Mouse (Mus musculus): ENCODE measurements around the gene Gm20708. TPM values are rescaled to one million over a fixed set of nuclear protein-coding genes. Genes with fewer than 3 reads are reported as not detected.

Gm20708 gene
- 1.1 TPM in 1 of 2 replicates, not detected in the other for polyA plus RNA-seq (2014; fragmentation: Nextera tagmentation; extraction: Ambion mirVana)

DNA sequence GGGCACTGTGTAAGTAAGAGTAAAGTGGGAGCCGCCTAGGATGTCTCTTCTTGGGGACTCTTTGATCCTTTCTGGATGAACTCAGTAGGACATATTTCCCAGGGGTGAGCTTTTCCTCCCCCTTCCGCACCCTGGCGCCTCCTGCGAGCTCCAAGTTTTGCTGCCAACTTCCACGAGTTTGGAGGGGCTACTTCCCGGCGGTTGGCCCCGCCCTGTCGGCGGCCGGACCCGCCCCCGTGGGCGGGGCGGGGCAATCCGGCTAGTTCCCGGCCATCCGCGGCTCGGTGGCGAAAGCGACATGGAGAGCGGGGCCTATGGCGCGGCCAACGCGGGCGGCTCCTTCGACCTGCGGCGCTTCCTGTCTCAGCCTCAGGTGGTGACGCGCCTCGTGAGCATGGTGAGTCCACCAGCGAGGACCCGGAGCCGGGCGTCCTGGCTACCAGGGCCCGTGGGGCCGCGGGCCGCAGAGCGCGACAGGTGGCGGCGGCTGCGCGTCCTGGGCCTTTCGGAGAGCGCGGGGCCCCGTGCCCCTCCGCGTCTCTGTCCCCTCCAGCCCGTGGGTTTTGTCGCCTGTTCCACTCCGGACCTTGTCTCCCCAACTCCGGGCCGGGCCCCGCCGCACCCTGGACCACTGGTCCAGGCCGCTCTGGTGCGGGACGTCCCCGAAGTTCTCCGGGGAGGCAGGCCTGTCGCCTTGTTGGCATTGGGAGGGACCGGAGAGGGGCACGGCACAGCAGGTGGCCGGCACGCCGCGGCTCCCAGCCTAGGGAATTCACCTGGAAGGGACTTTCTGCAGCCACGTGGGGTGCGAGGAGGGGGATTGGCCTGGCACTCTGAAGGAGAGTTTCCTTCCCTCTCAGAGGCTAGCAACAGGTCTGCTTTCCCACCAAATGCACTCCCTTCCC is at the start of gene Gm20708, which contains the start of gene Syngr2:
Gene Gm20708 (plus strand): TSS at position 262 of the 905 bp plus-strand sequence.
Gene Syngr2 (plus strand): TSS at position 262 of the 905 bp plus-strand sequence.
- ATAC-seq (ENCODE audit: insufficient number of reproducible peaks, insufficient read depth, low FRiP score, low read depth), result peak; percentile 71
- H3K4me1 ChIP-seq (ENCODE audit: control insufficient read depth, insufficient read depth, low read length), result peaks cover 8% of the 10 kb centered on the region
- WGBS, result under 1% methylated on average over 75 of the region's 75 CpGs
- H3K9me3 ChIP-seq (ENCODE audit: control insufficient read depth, low read depth, low read length), result no peaks in the 10 kb centered on the region
- no peaks in the 10 kb centered on the region for H3K27me3 ChIP-seq (ENCODE audit: control insufficient read depth, insufficient read depth, low read length)
- H3K36me3 ChIP-seq (ENCODE audit: control insufficient read depth, insufficient read depth, low read length), result peaks cover 14% of the 10 kb centered on the region
- H3K9ac ChIP-seq (replicated peaks; ENCODE audit: low read depth, low read length), result peak within 1 kb of the TSS; percentile 63
- peak within 1 kb of the TSS; percentile 90 for H3K4me3 ChIP-seq (ENCODE audit: low read depth, low read length)
- peak within 1 kb of the TSS; percentile 99 for H3K4me2 ChIP-seq (replicated peaks; ENCODE audit: low read depth, low read length)
- H3K27ac ChIP-seq (ENCODE audit: low read length), result peak within 1 kb of the TSS; percentile 80

DNA sequence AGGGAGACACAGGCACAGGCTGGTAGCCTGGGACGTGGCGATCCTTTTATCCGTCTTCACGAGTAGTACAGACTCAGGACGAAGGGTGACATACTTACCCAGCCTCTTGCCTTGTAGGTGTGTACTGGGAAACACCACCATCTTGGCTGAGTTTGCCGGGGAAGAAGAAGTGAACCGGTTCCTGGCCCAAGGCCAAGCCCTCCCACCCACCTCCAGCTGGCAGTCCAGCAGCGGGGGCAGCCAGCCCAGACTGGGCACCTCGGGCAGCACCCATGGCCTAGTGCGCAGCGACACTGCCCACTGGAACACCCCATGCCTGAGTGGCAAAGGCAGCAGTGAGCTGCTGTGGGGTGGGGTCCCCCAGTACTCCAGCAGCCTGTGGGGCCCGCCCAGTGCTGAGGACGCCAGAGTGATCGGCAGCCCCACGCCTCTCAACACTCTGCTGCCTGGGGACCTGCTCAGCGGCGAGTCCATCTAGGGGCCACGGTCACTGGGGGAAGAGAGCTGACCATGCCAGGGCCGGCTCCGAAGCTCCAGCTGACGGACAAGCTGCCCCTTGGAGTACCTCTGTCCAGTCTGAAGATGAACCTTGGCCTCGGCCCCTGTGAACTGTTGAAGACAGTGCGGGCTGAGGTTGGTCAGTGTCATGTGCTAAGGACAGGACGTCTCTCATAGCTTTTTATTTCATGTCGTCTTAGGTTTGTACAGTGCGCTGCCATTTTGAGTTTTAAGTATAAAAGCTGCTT is 48.9 kb upstream of the Gm20708 start:
- no peaks in the 10 kb centered on the region for H3K9me3 ChIP-seq (ENCODE audit: control insufficient read depth, low read depth, low read length)
- no peak overlapping the region for H3K4me3 ChIP-seq (ENCODE audit: low read depth, low read length)
- no peak overlapping the region for H3K27ac ChIP-seq (ENCODE audit: low read length)
- no peak overlapping the region for H3K4me2 ChIP-seq (replicated peaks; ENCODE audit: low read depth, low read length)
- H3K27me3 ChIP-seq (ENCODE audit: control insufficient read depth, insufficient read depth, low read length), result no peaks in the 10 kb centered on the region
- H3K4me1 ChIP-seq (ENCODE audit: control insufficient read depth, insufficient read depth, low read length), result no peaks in the 10 kb centered on the region
- H3K9ac ChIP-seq (replicated peaks; ENCODE audit: low read depth, low read length), result no peak overlapping the region
- WGBS, result 92% methylated on average over 26 of the region's 26 CpGs
- ATAC-seq (ENCODE audit: insufficient number of reproducible peaks, insufficient read depth, low FRiP score, low read depth), result no peak
- peaks cover 72% of the 10 kb centered on the region for H3K36me3 ChIP-seq (ENCODE audit: control insufficient read depth, insufficient read depth, low read length)

- H3K4me2 ChIP-seq (replicated peaks; ENCODE audit: low read depth, low read length), result no peak overlapping the region
- no peaks in the 10 kb centered on the region for H3K27me3 ChIP-seq (ENCODE audit: control insufficient read depth, insufficient read depth, low read length)
- WGBS, result 85% methylated on average over 13 of the region's 13 CpGs
- ATAC-seq (ENCODE audit: insufficient number of reproducible peaks, insufficient read depth, low FRiP score, low read depth), result no peak
- H3K9me3 ChIP-seq (ENCODE audit: control insufficient read depth, low read depth, low read length), result no peaks in the 10 kb centered on the region
- no peak overlapping the region for H3K27ac ChIP-seq (ENCODE audit: low read length)
- H3K4me3 ChIP-seq (ENCODE audit: low read depth, low read length), result no peak overlapping the region
- H3K36me3 ChIP-seq (ENCODE audit: control insufficient read depth, insufficient read depth, low read length), result peaks cover 68% of the 10 kb centered on the region
- H3K9ac ChIP-seq (replicated peaks; ENCODE audit: low read depth, low read length), result no peak overlapping the region
- H3K4me1 ChIP-seq (ENCODE audit: control insufficient read depth, insufficient read depth, low read length), result no peaks in the 10 kb centered on the region
Observed at GRCm38 (mm10) chr11:117761801-117762200, 47.7 kb upstream of the Gm20708 start.

GRCm38 (mm10) chr11:117762246-117762645 is 47.2 kb upstream of the Gm20708 start:
- H3K36me3 ChIP-seq (ENCODE audit: control insufficient read depth, insufficient read depth, low read length), result peaks cover 65% of the 10 kb centered on the region

GRCm38 (mm10) chr11:117764319-117764718 is 45.1 kb upstream of the Gm20708 start:
- Histone ChIP-seq H3K4me3 (ENCODE audit: low read depth, low read length) (no peak overlapping the region), H3K36me3 (ENCODE audit: control insufficient read depth, insufficient read depth, low read length) (peaks cover 45% of the 10 kb centered on the region), H3K9me3 (ENCODE audit: control insufficient read depth, low read depth, low read length) (no peaks in the 10 kb centered on the region), H3K27ac (ENCODE audit: low read length) (no peak overlapping the region), H3K27me3 (ENCODE audit: control insufficient read depth, insufficient read depth, low read length) (no peaks in the 10 kb centered on the region), H3K4me2 (replicated peaks; ENCODE audit: low read depth, low read length) (no peak overlapping the region), H3K4me1 (ENCODE audit: control insufficient read depth, insufficient read depth, low read length) (peaks cover 5% of the 10 kb centered on the region; the same call in 1 of the 2 replicates), H3K9ac (replicated peaks; ENCODE audit: low read depth, low read length) (no peak overlapping the region)
- ATAC-seq (ENCODE audit: insufficient number of reproducible peaks, insufficient read depth, low FRiP score, low read depth), result no peak
- 87% methylated on average over 9 of the region's 9 CpGs for WGBS

More at GRCm38 (mm10) chr11:117762246-117762645, 47.2 kb upstream of the Gm20708 start:
- H3K27me3 ChIP-seq (ENCODE audit: control insufficient read depth, insufficient read depth, low read length), result no peaks in the 10 kb centered on the region
- 88% methylated on average over 12 of the region's 12 CpGs for whole genome bisulfite sequencing
- ATAC-seq (ENCODE audit: insufficient number of reproducible peaks, insufficient read depth, low FRiP score, low read depth), result no peak
- no peak overlapping the region for H3K4me2 ChIP-seq (replicated peaks; ENCODE audit: low read depth, low read length)
- H3K9ac ChIP-seq (replicated peaks; ENCODE audit: low read depth, low read length), result no peak overlapping the region
- no peak overlapping the region for H3K27ac ChIP-seq (ENCODE audit: low read length)
- H3K4me1 ChIP-seq (ENCODE audit: control insufficient read depth, insufficient read depth, low read length), result no peaks in the 10 kb centered on the region
- no peaks in the 10 kb centered on the region for H3K9me3 ChIP-seq (ENCODE audit: control insufficient read depth, low read depth, low read length)
- no peak overlapping the region for H3K4me3 ChIP-seq (ENCODE audit: low read depth, low read length)

GRCm38 (mm10) chr11:117765361-117765760 is 44.1 kb upstream of the Gm20708 start:
- Histone ChIP-seq H3K27ac (ENCODE audit: low read length) (no peak overlapping the region), H3K27me3 (ENCODE audit: control insufficient read depth, insufficient read depth, low read length) (no peaks in the 10 kb centered on the region), H3K4me1 (ENCODE audit: control insufficient read depth, insufficient read depth, low read length) (peaks cover 6% of the 10 kb centered on the region; the same call in 1 of the 2 replicates), H3K4me2 (replicated peaks; ENCODE audit: low read depth, low read length) (no peak overlapping the region), H3K9me3 (ENCODE audit: control insufficient read depth, low read depth, low read length) (no peaks in the 10 kb centered on the region), H3K36me3 (ENCODE audit: control insufficient read depth, insufficient read depth, low read length) (peaks cover 35% of the 10 kb centered on the region), H3K4me3 (ENCODE audit: low read depth, low read length) (no peak overlapping the region), H3K9ac (replicated peaks; ENCODE audit: low read depth, low read length) (no peak overlapping the region)
- 90% methylated on average over 5 of the region's 5 CpGs for WGBS
- ATAC-seq (ENCODE audit: insufficient number of reproducible peaks, insufficient read depth, low FRiP score, low read depth), result no peak

DNA sequence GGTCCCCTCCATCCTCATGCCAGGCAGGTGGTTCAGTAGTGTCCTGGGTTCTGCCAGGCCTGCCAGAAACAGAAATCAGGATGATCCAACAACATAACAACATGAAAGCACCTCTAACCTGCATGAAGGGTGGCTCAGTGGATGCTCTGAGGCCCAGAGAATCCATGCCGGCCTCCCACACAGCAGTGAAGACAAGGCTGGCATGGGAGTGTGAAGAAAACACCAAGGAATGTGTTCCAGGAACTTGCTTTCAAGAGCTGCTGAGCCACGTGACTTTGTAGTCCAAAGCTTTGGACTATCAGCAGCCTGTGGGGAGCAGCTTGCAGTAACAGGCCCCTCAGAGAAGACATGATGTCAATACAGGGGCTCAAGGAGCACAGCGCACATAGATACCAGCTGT is 43.2 kb upstream of the Gm20708 start:
- ATAC-seq (ENCODE audit: insufficient number of reproducible peaks, insufficient read depth, low FRiP score, low read depth), result no peak
- Histone ChIP-seq H3K27me3 (ENCODE audit: control insufficient read depth, insufficient read depth, low read length) (no peaks in the 10 kb centered on the region), H3K4me2 (replicated peaks; ENCODE audit: low read depth, low read length) (no peak overlapping the region), H3K4me1 (ENCODE audit: control insufficient read depth, insufficient read depth, low read length) (peaks cover 6% of the 10 kb centered on the region; the same call in 1 of the 2 replicates), H3K27ac (ENCODE audit: low read length) (no peak overlapping the region), H3K9ac (replicated peaks; ENCODE audit: low read depth, low read length) (no peak overlapping the region), H3K9me3 (ENCODE audit: control insufficient read depth, low read depth, low read length) (no peaks in the 10 kb centered on the region), H3K36me3 (ENCODE audit: control insufficient read depth, insufficient read depth, low read length) (peaks cover 27% of the 10 kb centered on the region), H3K4me3 (ENCODE audit: low read depth, low read length) (no peak overlapping the region)
- WGBS, result 82% methylated on average over 3 of the region's 3 CpGs

All from stomach, embryonic 14.5 days (tissue).